Mouse (Mus musculus) c-Kit-positive CD71-positive TER-119-positive erythroid progenitor cells, embryonic 14.5 days (primary cell): ENCODE measurements around the gene Guca2b.

Experiments
- DNase-seq: peaks from one replicate; pipeline ENCODE4 v3.0.0-alpha.2; 2013; ENCODE audit warnings: low spot score

The Guca2b gene

GRCm38 (mm10) chr4:119658731-119659130 is at the start of gene Guca2b:
Guca2b (minus strand) TSS chr4:119658954.
- DNase-seq: no peak

- DNase-seq: no peak
Observed at GRCm38 (mm10) chr4:119707751-119708150, 49.0 kb upstream of the Guca2b start.

GRCm38 (mm10) chr4:119707326-119707725 is 48.6 kb upstream of the Guca2b start:
- no peak for DNase-seq

GRCm38 (mm10) chr4:119703965-119704364 is 45.2 kb upstream of the Guca2b start:
- no peak for DNase-seq

GRCm38 (mm10) chr4:119701269-119701954 is 42.7 kb upstream of the Guca2b start:
- DNase-seq: no peak

GRCm38 (mm10) chr4:119698339-119698738 is 39.6 kb upstream of the Guca2b start:
- DNase-seq: no peak

- DNase-seq: no peak
Observed at GRCm38 (mm10) chr4:119685746-119686145, 27.0 kb upstream of the Guca2b start.

- no peak for DNase-seq
Observed at GRCm38 (mm10) chr4:119682596-119682995, 23.8 kb upstream of the Guca2b start.

- no peak for DNase-seq
Observed at GRCm38 (mm10) chr4:119672685-119673084, 13.9 kb upstream of the Guca2b start.

- no peak for DNase-seq
Observed at GRCm38 (mm10) chr4:119671164-119671563, 12.4 kb upstream of the Guca2b start.

GRCm38 (mm10) chr4:119670736-119671135 is 12.0 kb upstream of the Guca2b start:
- no peak for DNase-seq

GRCm38 (mm10) chr4:119670210-119670555 is 11.4 kb upstream of the Guca2b start:
- no peak for DNase-seq

- no peak for DNase-seq
Observed at GRCm38 (mm10) chr4:119669356-119670209, 10.8 kb upstream of the Guca2b start.

GRCm38 (mm10) chr4:119668596-119668995 is 9.8 kb upstream of the Guca2b start:
- DNase-seq: no peak

- DNase-seq: no peak
Observed at GRCm38 (mm10) chr4:119668185-119668584, 9.4 kb upstream of the Guca2b start.

GRCm38 (mm10) chr4:119667454-119667853 is 8.7 kb upstream of the Guca2b start:
- DNase-seq: peak; percentile 26

- no peak for DNase-seq
Observed at GRCm38 (mm10) chr4:119666116-119666515, 7.4 kb upstream of the Guca2b start.

- no peak for DNase-seq
Observed at GRCm38 (mm10) chr4:119665166-119665565, 6.4 kb upstream of the Guca2b start.

- no peak for DNase-seq
Observed at GRCm38 (mm10) chr4:119663409-119664095, 4.8 kb upstream of the Guca2b start.

- no peak for DNase-seq
Observed at GRCm38 (mm10) chr4:119662976-119663375, 4.2 kb upstream of the Guca2b start.

- no peak for DNase-seq
Observed at GRCm38 (mm10) chr4:119662151-119662550, 3.4 kb upstream of the Guca2b start.

GRCm38 (mm10) chr4:119660007-119660406 is 1.3 kb upstream of the Guca2b start:
- DNase-seq: no peak

GRCm38 (mm10) chr4:119658246-119658645 is 508 bp downstream of the Guca2b start:
- no peak for DNase-seq
